Mouse (Mus musculus) heart, embryonic 16.5 days (tissue): ENCODE measurements around the gene Gm973. TPM values are rescaled to one million over a fixed set of nuclear protein-coding genes. Genes with fewer than 3 reads are reported as not detected.

Experiments
- ATAC-seq: fragments of 200-750 bp; cut with Nextera tagmentation; replicated peaks from 2 replicates; pipeline ENCODE4 v1.8.0; 2017; ENCODE audit warnings: moderate number of reproducible peaks; ENCODE audit not compliant: insufficient read depth, low FRiP score; ENCODE audit errors: extremely low read depth
- H3K27ac ChIP-seq: fragments of 300-500 bp; sonication (generic); 2 replicates; pipeline ENCODE4 v1.5.1; 2014; ENCODE audit warnings: mild to moderate bottlenecking, low read length, control low read depth, moderate library complexity
- H3K27me3 ChIP-seq: fragments of 300-500 bp; sonication (generic); 2 replicates; pipeline ENCODE4 v1.6.1; 2014; ENCODE audit warnings: low read length, mixed read lengths; ENCODE audit not compliant: control insufficient read depth, insufficient read depth
- H3K36me3 ChIP-seq: fragments of 300-500 bp; sonication (generic); 2 replicates; pipeline ENCODE4 v1.6.1; 2014; ENCODE audit not compliant: control insufficient read depth, insufficient read depth
- H3K4me1 ChIP-seq: fragments of 300-500 bp; sonication (generic); 2 replicates; pipeline ENCODE4 v1.6.1; 2014; ENCODE audit warnings: low read length, mixed read lengths; ENCODE audit not compliant: control insufficient read depth, insufficient read depth
- H3K4me2 ChIP-seq: fragments of 300-500 bp; sonication (generic); 2 replicates; pipeline ENCODE4 v1.6.1; 2014; ENCODE audit warnings: low read depth, mild to moderate bottlenecking, control low read depth, low read length
- H3K4me3 ChIP-seq: fragments of 300-500 bp; sonication (generic); 2 replicates; pipeline ENCODE4 v1.5.1; 2014; ENCODE audit warnings: mild to moderate bottlenecking, control low read depth, low read length
- H3K9ac ChIP-seq: fragments of 300-500 bp; sonication (generic); 2 replicates; pipeline ENCODE4 v1.6.1; 2014; ENCODE audit warnings: low read length, control low read depth
- H3K9me3 ChIP-seq: fragments of 300-500 bp; sonication (generic); replicated peaks from 2 replicates; pipeline ENCODE4 v1.6.1; 2016; ENCODE audit warnings: low read length; ENCODE audit not compliant: control insufficient read depth
- WGBS: fragments of 180-500 bp; shearing (Covaris S2); extraction: QIAGEN DNeasy Blood & Tissue Kit; methylation state at CpG from one replicate; pipeline ENCODE4 v1.1.7; 2014; 5-methylcytosine and 5-hydroxymethylcytosine counted together
- polyA plus RNA-seq: library from polyadenylated mRNA; unstranded; fragments of >200 nt; fragmentation: Nextera tagmentation; extraction: Ambion mirVana; gene quantifications from 2 replicates; pipeline ENCODE4 v1.2.1, GENCODE M21; 2015

Gene Gm973
- polyA plus RNA-seq, 1 experiment from 2014 or later, result 0.41 TPM

GRCm38 (mm10) chr1:59488481-59488880, 27.6 kb upstream of the Gm973 start:
- Histone ChIP-seq H3K4me2 (no peak overlapping the region), H3K4me1 (peaks cover 31% of the 10 kb centered on the region), H3K9me3 (no peaks in the 10 kb centered on the region), H3K9ac (no peak overlapping the region), H3K36me3 (no peaks in the 10 kb centered on the region), H3K27ac (peak overlapping the region; percentile 51), H3K27me3 (peaks cover 10% of the 10 kb centered on the region), H3K4me3 (no peak overlapping the region)
- 45% methylated on average over 4 of the region's 4 CpGs for WGBS
- ATAC-seq, result no peak

- H3K27ac ChIP-seq, result no peak overlapping the region; the same call in 1 of the 2 replicates
- no peaks in the 10 kb centered on the region for H3K36me3 ChIP-seq
- peaks cover 25% of the 10 kb centered on the region for H3K4me1 ChIP-seq
- peaks cover 7% of the 10 kb centered on the region for H3K27me3 ChIP-seq
- no peak for ATAC-seq
- WGBS, result 32% methylated on average over 4 of the region's 4 CpGs
- no peaks in the 10 kb centered on the region for H3K9me3 ChIP-seq
- H3K4me3 ChIP-seq, result no peak overlapping the region
- H3K9ac ChIP-seq, result no peak overlapping the region
- H3K4me2 ChIP-seq, result no peak overlapping the region
Observed at GRCm38 (mm10) chr1:59488991-59489390, 27.1 kb upstream of the Gm973 start.

- no peaks in the 10 kb centered on the region; the same call in 1 of the 2 replicates for H3K27me3 ChIP-seq
- H3K27ac ChIP-seq, result no peak overlapping the region
- no peak for ATAC-seq
- no peak overlapping the region for H3K9ac ChIP-seq
- WGBS, result 68% methylated on average over 9 of the region's 9 CpGs
- H3K9me3 ChIP-seq, result no peaks in the 10 kb centered on the region
- H3K4me1 ChIP-seq, result peaks cover 17% of the 10 kb centered on the region
- H3K4me3 ChIP-seq, result no peak overlapping the region
- H3K36me3 ChIP-seq, result no peaks in the 10 kb centered on the region
- H3K4me2 ChIP-seq, result no peak overlapping the region
Observed at GRCm38 (mm10) chr1:59491517-59491916, 24.5 kb upstream of the Gm973 start.

DNA sequence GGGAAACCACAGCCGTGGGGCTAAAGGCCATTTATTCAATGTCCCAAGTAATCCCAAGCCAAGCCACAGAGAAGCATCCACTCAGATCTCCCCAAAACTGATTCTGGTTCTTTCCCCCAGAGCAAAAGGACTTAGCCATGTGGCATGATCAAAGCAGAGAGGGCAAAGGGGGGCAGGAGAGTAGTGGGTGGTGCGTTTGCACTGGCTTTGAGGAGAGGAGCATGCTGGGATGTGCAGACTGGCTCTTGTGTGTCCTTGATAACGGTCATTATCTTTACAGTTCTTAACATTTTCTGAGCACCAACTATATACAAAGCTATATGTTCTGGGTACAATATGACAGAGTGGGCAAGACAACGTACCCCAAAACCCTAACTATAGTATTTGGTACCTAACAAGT, 23.6 kb upstream of the Gm973 start:
- no peak overlapping the region for H3K27ac ChIP-seq
- peaks cover 17% of the 10 kb centered on the region for H3K4me1 ChIP-seq
- H3K27me3 ChIP-seq, result no peaks in the 10 kb centered on the region; the same call in 1 of the 2 replicates
- no peak overlapping the region for H3K4me2 ChIP-seq
- no peaks in the 10 kb centered on the region for H3K36me3 ChIP-seq
- no peaks in the 10 kb centered on the region for H3K9me3 ChIP-seq
- no peak overlapping the region for H3K9ac ChIP-seq
- 64% methylated on average over 4 of the region's 4 CpGs for WGBS
- no peak overlapping the region for H3K4me3 ChIP-seq
- no peak for ATAC-seq

GRCm38 (mm10) chr1:59495970-59496369, 20.1 kb upstream of the Gm973 start:
- H3K9ac ChIP-seq, result no peak overlapping the region
- H3K36me3 ChIP-seq, result no peaks in the 10 kb centered on the region
- ATAC-seq, result no peak
- no peaks in the 10 kb centered on the region for H3K9me3 ChIP-seq
- no peak overlapping the region for H3K27ac ChIP-seq
- H3K4me2 ChIP-seq, result no peak overlapping the region
- 88% methylated on average over 5 of the region's 5 CpGs for WGBS
- H3K27me3 ChIP-seq, result no peaks in the 10 kb centered on the region
- H3K4me1 ChIP-seq, result no peaks in the 10 kb centered on the region
- H3K4me3 ChIP-seq, result no peak overlapping the region

GRCm38 (mm10) chr1:59497741-59498613, 18.1 kb upstream of the Gm973 start:
- Histone ChIP-seq H3K36me3 (no peaks in the 10 kb centered on the region), H3K4me2 (no peak overlapping the region), H3K9me3 (no peaks in the 10 kb centered on the region), H3K27ac (no peak overlapping the region), H3K9ac (no peak overlapping the region), H3K4me3 (no peak overlapping the region), H3K4me1 (no peaks in the 10 kb centered on the region), H3K27me3 (no peaks in the 10 kb centered on the region)
- 55% methylated on average over 6 of the region's 6 CpGs for WGBS
- no peak for ATAC-seq

DNA sequence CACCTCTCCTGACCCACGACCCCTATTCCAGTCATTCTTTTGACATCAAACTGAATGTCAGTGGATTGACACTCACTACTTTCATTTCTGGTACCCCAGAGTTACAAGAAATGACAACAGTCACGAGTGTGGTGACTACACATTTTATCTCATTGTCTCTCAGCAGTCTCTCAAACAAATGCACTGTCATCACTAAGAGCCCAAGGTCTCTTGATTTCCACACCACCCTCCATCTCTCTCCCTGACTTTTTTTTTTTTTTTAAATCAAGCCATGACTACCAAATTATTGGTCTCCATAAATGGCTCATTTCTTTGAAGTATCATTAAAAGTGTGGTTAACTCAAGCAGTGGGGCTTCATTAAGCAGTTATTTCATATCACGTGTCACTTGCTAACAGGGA, 16.7 kb upstream of the Gm973 start:
- no peak overlapping the region for H3K4me2 ChIP-seq
- WGBS, result 76% methylated on average over 3 of the region's 3 CpGs
- H3K9ac ChIP-seq, result no peak overlapping the region
- no peak overlapping the region for H3K27ac ChIP-seq
- no peaks in the 10 kb centered on the region for H3K9me3 ChIP-seq
- ATAC-seq, result no peak
- no peaks in the 10 kb centered on the region for H3K27me3 ChIP-seq
- no peak overlapping the region for H3K4me3 ChIP-seq
- no peaks in the 10 kb centered on the region for H3K36me3 ChIP-seq
- no peaks in the 10 kb centered on the region for H3K4me1 ChIP-seq

DNA sequence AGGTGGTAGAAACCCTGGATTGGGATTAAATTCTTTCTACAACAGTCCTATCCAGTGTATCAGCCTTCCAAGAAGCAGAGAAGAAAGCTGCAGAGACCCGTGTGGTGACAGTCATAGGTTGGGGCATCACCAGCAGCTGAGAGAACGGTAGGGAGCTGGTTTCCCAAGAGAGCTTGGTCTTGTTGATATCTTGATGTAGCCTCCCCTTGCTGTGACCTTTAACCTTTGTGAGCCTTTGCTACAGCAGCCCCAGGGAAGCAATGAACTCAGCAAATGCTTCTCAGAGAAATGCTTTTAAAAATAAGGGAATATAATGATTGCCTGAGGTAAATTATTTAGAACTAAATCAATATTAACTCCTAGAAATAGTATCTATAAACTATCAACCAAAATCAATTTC, 13.7 kb upstream of the Gm973 start:
- Histone ChIP-seq H3K9me3 (no peaks in the 10 kb centered on the region), H3K36me3 (no peaks in the 10 kb centered on the region), H3K4me1 (no peaks in the 10 kb centered on the region), H3K4me3 (no peak overlapping the region), H3K4me2 (no peak overlapping the region), H3K27ac (no peak overlapping the region), H3K27me3 (no peaks in the 10 kb centered on the region), H3K9ac (no peak overlapping the region)
- no peak for ATAC-seq
- 61% methylated on average over 2 of the region's 2 CpGs for WGBS

DNA sequence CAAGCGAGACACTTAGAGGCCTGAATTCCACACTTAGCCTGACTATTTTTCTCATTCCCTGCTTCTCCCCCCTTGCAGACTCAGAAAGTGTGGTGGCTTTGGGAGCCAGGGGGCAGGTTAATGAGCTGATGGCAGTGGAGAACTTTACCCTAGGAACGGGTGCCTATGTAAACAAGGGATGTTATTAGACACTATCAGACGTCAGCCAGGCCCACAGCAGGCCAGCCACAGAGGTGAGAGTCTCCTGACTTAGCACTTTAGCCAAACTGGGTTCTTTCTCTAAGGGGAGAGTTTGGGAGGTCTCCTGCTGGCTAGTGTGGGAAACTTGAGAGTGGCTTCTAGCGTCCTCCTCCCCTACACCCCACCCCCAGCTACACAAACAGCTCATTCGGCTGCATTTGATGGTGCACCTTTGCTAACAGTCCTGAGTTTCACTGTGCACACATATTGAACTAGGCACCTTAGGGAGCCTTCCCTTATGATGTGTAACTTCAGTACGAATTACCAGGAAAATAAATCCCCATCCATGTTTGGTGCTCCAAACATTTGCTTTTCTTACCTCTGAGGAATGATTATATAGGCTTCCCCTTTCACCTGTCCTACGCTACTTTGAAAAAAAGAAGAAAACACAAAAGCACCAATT, 12.3 kb upstream of the Gm973 start:
- Histone ChIP-seq H3K9me3 (no peaks in the 10 kb centered on the region), H3K9ac (no peak overlapping the region), H3K4me1 (peaks cover 3% of the 10 kb centered on the region; the same call in 1 of the 2 replicates), H3K4me3 (no peak overlapping the region), H3K36me3 (no peaks in the 10 kb centered on the region), H3K27me3 (no peaks in the 10 kb centered on the region), H3K27ac (no peak overlapping the region), H3K4me2 (no peak overlapping the region)
- 46% methylated on average over 7 of the region's 7 CpGs for WGBS
- ATAC-seq, result no peak
